ENCODE assay signal across 10 mouse cellular contexts in genomic region chr4:138635428-138636145, GRCm38 (mm10). TPM values are rescaled to one million over a fixed set of nuclear protein-coding genes. Genes with fewer than 3 reads are reported as not detected.
DNase-seq lines count a peak whose midpoint lies in the region; ATAC-seq and TF ChIP-seq lines count a peak whose summit lies in the region.
"Had no signal": no experiment of that assay in that cellular context is flagged by ENCODE, and none has a peak within 500 bp of the region (broad histone marks: within the 10 kb centered on the region; RNA-seq: fewer than 3 reads in every experiment).

Gene Vwa5b1, minus strand, starts transcription at chr4:138635884.

- DNase-seq in adrenal gland, postnatal 14 days, result peak; percentile 19
- DNase-seq in adrenal gland, postnatal 25 days, result no peak
- peak; percentile 9 for DNase-seq in right cerebral cortex, postnatal 4 days
- no peak for DNase-seq in right cerebral cortex, postnatal 14 days
- peak; percentile 76 for DNase-seq in mesoderm, embryonic 11.5 days (ENCODE audit: low read depth, low spot score)
- DNase-seq in stomach, postnatal 0 days (ENCODE audit: low spot score), result no peak
- no peak for DNase-seq in thymus, postnatal 10 days (ENCODE audit: low spot score in 2 of 2)
- no peak for DNase-seq in left cerebral cortex, postnatal 14 days (ENCODE audit: low spot score in 2 of 2)
- DNase-seq: liver, postnatal 0 days had no signal

- TF ChIP-seq EP300 in stomach, postnatal 0 days (optimal IDR thresholded peaks at IDR 0.05), result no peak

- H3K27me3 ChIP-seq in stomach, postnatal 0 days (ENCODE audit: control insufficient read depth, insufficient read depth, low read length), result no peaks in the 10 kb centered on the region

- H3K36me3 ChIP-seq in stomach, postnatal 0 days (ENCODE audit: control insufficient read depth, insufficient read depth, low read length), result no peaks in the 10 kb centered on the region

- no peak within 1 kb of the TSS for H3K4me2 ChIP-seq in stomach, postnatal 0 days (replicated peaks; ENCODE audit: low read depth)

- intact Hi-C loops in left cerebral cortex, postnatal 14 days (cut with DNase I), result no loop called here

- H3K9me3 ChIP-seq in stomach, postnatal 0 days (ENCODE audit: control insufficient read depth, low read length), result no peaks in the 10 kb centered on the region

- no peak within 1 kb of the TSS for H3K27ac ChIP-seq in stomach, postnatal 0 days (replicated peaks)

- H3K4me3 ChIP-seq in stomach, postnatal 0 days (ENCODE audit: low read depth, low read length), result no peak within 1 kb of the TSS

- TF ChIP-seq CTCF in stomach, postnatal 0 days (IDR thresholded peaks at IDR 0.05; ENCODE audit: low read depth), result no peak

- 12% methylated on average over 8 of the region's 8 CpGs for whole genome bisulfite sequencing in stomach, postnatal 0 days

- no peak within 1 kb of the TSS for H3K9ac ChIP-seq in stomach, postnatal 0 days (ENCODE audit: low read length)
- H3K9ac ChIP-seq: liver, postnatal 0 days had no signal

- ATAC-seq in stomach, postnatal 0 days (ENCODE audit: low FRiP score, low TSS enrichment), result 0 out of 2 replicates have a peak, but pooled peaks have one; percentile 26
- ATAC-seq: liver, postnatal 0 days had no signal

- H3K4me1 ChIP-seq in stomach, postnatal 0 days (replicated peaks; ENCODE audit: control insufficient read depth, insufficient read depth), result no peaks in the 10 kb centered on the region

RNA-seq across cellular contexts. Expression of gene Vwa5b1, which starts in this region (rescaled TPM):
- total RNA-seq in adrenal gland, postnatal 14 days (2021), result not detected in 2 replicates
- total RNA-seq in adrenal gland, postnatal 25 days (2021), result not detected in 2 replicates
- 0.10 and 0.16 TPM in 2 replicates for polyA plus RNA-seq in stomach, postnatal 0 days (2015; fragmentation: Nextera tagmentation; extraction: Ambion mirVana)
- total RNA-seq in left cerebral cortex, postnatal 14 days (2021), result 1 to 10 TPM; 3.1 to 4.3 TPM
- polyA plus RNA-seq: heart, embryonic 14.5 days; liver, postnatal 0 days had no signal

Comparison
In these comparisons a context has a peak if more than half of its experiments do, and no peak if none do; other contexts are left out.
1. DNase-seq: peak in right cerebral cortex, postnatal 4 days (single experiment) and mesoderm, embryonic 11.5 days (single experiment); none in adrenal gland, postnatal 25 days (single experiment), right cerebral cortex, postnatal 14 days (single experiment), stomach, postnatal 0 days (single experiment), thymus, postnatal 10 days (0 of 2) and left cerebral cortex, postnatal 14 days (0 of 2).
2. Peak in DNase-seq in adrenal gland, postnatal 14 days; RNA of the gene not detected or under 1 TPM.
3. Peak in ATAC-seq in stomach, postnatal 0 days; RNA of the gene not detected or under 1 TPM.